Mouse (Mus musculus): ENCODE data around the gene Tmem158.

Gene Tmem158

DNA sequence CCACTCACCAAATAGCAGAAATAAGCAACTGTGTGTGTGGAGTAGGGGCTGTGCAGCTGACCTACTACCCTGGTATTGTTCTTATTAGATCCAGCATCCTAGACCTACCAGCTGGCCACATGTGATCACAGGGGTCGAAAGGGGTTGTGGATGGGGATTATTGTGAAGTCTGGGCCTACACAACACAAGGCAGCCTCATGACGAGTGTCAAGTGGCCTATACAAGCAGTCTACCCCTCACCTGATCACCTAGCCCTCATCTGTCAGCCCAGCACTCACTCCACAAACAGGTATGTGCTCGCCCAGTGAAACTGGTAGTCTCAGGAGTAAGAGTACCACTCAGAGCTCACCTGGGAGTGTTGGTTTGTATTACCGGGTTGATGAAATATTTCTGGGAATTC is 15.4 kb downstream of the Tmem158 start:
- DNase-seq (ENCODE audit: low spot score in 2 of 2), result no peak

DNA sequence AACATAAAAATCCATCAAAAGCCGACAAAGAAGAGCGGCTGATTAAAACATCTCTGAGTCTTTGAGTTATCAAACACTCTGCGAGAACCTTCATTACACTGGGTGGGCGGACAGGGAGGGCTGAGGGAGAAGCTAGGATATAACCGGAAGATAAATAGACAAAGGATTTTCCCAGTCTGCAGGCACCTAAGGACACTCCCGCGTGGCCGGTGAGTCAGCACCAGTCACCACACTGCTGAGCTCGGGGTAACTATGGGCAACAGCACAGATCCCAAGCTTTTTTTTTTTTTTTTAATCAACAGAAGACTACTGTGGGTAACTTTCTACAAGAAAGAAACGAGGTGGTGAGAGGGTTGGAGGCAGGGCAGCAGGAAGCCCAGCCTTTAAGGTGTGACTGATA is 16.6 kb downstream of the Tmem158 start:
- no peak for DNase-seq (ENCODE audit: low spot score in 2 of 2)

DNA sequence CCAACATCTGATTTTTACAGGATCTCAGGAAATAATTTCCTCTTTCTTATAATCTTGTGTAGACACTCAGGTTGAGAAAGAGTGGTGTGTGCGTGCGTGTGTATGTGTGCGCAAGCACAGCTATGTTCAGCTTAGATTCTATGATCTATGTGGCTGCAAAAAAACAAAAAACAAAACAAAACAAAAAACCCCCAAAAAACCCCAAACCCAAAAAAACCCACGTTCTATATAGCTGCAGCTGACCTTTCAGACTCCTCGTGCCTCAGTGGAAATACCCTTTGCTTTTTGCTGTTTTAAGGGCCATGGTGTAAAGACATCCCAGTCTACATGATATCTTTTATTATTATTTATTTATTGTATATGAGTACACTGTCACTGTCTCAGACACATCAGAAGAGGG is 19.4 kb downstream of the Tmem158 start:
- DNase-seq (ENCODE audit: low spot score in 2 of 2), result no peak

DNA sequence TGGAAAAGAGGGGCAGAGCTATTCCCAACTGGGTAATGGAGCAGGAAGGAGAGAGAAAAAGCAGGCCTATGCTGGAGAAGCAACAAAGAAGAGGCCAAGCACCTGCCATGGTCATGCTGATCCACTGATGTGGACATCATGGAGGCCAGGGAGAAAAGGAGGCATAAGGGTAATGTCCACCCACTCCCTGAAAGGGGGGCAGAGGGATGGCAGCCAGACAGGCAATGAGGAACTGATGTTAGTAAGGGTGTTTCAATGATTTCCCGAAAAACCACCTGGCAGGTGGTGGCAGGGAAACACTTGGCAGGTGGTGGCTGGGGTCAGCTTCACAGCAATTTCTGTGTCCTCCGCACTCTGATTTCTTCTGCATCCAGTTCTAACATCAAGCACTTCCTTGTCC is 19.8 kb downstream of the Tmem158 start:
- DNase-seq (ENCODE audit: low spot score in 2 of 2), result no peak

DNA sequence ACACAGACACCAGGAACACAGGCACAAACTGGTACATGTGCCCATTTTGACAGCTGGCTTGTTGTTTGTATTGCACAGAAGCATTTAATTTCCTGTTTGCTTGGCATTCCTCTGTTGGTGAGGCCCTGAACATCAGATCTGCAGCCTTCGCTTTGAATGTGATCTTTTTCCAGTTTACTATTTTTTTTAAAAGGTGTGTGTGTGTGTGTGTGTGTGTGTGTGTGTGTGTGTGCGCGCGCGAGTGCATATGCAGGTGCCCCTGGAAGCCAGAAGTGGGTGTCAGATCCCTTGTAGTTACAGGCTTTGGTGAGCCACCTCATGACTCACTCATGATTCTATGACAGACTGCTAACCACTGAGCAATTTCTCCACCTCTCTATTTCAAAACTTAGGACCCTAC is 20.3 kb downstream of the Tmem158 start:
- no peak for DNase-seq (ENCODE audit: low spot score in 2 of 2)

DNA sequence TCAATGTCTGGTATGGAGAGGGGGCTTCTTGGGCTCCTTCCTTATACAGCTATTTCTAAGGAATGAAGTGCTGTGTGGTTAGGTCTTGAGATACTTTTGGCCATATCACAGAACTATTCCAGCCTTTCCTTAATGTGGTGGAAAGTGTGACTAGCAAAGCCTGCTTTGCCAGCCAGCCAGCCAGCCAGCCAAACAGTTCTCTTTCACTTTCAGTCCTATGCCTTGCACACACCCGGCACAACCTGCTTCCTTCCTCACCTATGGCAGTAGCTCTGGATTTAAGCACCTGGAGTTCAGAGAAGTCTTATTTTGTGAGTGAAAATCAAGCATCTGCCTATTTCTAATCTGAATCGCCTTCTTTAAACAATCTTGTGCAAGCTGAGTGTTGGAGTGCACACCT is 20.9 kb downstream of the Tmem158 start:
- no peak for DNase-seq (ENCODE audit: low spot score in 2 of 2)

DNA sequence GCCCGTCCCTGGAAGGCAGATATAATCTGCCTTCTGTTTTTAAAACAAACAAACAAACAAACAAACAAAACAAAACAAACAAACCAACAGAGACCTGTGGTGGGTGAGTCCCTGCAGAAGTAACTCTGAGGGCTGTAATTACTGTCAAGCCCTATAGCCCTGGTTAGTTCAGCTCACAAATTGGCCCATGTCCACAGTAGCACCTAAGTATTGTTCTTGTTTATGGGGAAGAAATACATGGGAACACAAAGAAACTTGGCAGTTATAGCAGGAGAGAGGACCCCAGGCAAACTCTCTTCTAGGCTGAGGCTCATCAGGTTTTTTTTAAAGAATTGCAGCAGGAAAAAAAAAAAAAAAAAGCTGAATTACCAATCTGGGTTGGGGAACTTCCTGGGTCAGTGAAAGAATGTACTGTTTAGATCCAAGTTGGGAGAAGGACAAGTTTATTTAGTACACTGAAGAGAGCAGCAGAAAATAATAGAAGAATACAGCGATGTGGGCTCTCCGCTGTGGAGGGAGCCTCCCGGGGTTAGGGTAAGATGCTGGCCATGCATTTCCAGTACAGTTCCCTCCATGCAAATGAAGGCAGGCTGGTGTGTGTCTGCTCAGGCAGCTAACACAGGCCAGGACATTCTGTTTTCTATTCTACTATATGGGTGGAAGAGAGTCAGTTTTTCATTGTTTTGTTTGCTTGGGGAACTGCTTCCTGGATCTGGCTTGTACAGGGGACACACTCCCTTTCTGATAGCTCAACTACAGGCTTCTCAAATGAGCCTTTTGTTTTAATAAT is 22.1 kb downstream of the Tmem158 start:
- DNase-seq (ENCODE audit: low spot score in 2 of 2), result no peak

DNA sequence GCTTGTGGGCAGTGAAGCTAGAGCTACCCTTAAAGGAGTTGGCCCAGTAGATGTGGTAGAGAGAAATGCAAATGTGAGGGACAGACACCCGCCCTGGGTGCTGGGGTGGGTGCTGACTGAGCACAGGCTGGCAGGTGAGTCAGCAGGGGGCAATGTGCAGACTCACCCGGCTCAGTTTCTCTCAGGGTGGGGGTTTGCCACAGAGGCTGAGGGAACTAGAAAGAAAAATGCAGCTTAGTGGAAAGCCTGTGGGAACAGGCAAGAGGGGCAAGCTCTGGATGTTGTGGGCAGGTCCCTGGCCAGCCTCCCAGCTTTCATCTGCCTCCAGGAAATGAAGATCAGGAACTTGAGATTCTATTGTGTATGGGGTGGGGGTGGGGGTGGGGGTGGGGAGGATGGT is 22.8 kb downstream of the Tmem158 start:
- no peak for DNase-seq (ENCODE audit: low spot score in 2 of 2)

DNA sequence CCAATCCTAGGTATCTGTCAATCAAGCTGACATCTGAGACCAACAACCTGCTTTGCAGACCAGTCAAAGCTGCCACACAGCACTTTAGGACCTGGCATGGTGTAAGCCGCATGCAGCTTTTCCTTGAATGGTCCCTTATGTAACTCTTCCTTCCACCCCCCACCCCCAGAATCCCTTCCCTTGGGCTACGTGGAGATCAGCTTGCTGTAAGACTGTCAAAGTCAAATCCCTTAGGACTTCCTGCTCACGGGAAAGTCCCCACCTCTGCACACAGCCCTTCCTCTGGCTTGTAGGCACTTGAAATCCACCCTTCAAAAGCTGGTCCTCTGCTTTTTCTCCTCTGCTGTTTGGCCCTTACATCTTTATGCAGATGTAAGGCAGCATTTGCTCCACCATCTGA is 24.9 kb downstream of the Tmem158 start:
- DNase-seq (ENCODE audit: low spot score in 2 of 2), result no peak

DNA sequence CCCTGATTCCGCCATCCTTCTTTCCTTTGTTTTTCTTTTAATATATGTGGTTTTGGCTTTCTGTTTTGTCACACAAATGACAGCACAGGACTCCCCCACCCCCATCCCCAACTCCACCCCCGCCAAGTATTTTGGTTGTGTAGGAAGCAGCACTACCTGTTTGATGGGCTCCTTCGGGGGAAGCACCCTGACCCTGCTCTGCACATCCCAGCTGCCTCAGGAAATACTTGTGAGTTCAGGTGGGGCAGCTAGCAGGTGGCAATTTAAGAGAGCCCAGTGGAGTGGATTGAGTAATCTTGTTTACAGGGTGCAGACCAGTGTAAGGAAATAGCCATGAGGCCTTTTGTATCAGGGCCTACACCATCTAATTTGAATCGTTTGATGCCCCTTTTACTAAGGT is 30.7 kb downstream of the Tmem158 start:
- no peak for DNase-seq (ENCODE audit: low spot score in 2 of 2)

DNA sequence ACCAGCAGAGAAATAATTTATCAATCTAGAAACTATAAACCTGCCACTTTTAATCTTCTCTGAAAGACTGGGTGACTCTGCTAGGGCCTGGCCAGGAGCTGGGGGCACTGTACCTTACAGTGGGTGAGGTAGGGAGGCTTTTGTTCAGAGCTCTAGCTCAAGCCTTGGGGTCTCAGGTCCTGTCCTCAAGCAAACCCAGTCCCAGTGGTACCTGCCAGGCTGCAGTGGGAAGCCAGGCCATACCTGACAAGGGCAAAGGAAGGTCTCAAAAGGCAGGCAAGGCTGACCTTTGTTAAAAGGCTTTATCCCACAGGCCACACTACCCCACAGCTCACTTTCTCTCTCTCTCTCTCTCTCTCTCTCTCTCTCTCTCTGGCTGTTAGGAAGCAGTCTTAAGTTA is 31.9 kb downstream of the Tmem158 start:
- DNase-seq (ENCODE audit: low spot score in 2 of 2), result no peak

DNA sequence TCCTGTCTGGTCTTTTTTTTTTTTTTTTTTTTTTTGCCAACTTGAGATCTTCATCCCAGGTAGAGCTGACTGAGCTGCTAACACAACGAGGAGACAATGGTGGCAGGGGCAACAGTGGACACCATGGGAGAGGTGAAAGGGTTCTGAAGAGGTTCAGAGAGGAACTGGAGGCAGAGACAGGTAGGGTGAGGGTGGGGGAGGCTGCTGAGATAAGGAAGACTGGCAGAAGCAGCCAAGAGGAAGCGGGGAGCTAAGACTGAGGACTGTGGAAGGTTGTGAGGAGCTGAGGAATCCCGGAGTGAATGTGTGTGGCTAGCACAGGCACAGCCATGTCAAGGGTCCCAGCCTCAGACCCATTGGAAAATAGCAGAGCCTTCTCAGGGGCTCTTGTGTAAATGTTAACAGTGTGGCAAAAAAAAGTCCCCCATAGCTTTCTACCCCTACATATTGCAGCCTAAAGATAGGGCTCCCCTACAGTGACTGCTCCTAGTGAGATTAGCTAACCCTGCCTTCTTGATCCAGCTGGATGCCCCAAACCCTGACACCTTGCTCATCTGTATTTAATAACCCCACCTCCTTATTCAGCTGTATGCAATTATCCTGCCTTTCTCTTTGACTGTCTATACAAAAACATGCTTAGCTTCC is 33.3 kb downstream of the Tmem158 start:
- peak in 1 of 2 experiments; percentile 18 for DNase-seq (ENCODE audit: low spot score in 2 of 2)

DNA sequence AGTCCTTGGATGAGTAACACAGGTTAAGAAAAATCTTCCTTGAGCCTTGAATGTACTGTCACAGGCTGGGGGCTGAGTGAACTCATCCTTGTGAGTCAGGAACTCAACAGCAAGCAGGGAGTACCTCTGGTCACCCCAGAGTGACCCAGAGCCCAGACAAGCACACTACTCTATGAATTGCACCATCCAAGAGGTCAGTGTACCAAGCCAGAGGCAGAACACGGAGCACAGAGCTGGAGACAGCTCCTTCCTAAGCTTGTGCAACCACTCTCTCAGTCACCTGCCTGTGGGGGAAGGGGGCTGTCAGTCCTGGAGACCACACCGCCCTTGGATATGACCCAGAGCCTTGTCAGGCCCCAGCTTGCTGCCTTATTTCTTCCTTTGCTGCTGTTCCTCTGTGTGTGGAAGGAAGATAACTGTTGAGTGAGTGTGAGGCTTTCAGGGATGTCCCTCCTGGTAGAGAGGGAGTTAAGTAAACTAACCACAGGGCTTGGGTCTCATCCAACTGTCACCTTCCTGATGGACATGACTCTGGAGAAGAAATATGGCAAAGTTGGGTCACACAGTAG is 35.6 kb downstream of the Tmem158 start:
- DNase-seq (ENCODE audit: low spot score in 2 of 2), result no peak

DNA sequence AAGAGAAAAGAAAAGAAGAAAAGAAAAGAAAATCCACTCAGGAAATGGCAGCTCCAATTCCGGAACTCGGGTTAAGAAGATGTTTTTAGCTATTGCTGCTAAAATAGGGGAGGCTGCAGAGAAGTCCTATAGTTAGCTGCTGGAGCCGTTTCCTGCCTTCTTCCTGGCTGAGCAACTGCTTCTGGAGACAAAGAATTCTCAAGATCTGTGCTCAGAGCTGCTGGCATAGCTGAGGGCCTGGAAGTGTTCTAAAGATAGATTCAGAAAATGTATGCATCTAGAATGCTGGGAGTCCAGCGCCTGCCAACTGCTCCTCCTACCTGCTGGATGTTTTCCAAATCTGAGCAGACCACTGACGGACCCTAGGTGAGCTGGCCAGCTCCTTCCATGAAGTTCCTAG is 40.7 kb downstream of the Tmem158 start:
- DNase-seq (ENCODE audit: low spot score in 2 of 2), result no peak

DNA sequence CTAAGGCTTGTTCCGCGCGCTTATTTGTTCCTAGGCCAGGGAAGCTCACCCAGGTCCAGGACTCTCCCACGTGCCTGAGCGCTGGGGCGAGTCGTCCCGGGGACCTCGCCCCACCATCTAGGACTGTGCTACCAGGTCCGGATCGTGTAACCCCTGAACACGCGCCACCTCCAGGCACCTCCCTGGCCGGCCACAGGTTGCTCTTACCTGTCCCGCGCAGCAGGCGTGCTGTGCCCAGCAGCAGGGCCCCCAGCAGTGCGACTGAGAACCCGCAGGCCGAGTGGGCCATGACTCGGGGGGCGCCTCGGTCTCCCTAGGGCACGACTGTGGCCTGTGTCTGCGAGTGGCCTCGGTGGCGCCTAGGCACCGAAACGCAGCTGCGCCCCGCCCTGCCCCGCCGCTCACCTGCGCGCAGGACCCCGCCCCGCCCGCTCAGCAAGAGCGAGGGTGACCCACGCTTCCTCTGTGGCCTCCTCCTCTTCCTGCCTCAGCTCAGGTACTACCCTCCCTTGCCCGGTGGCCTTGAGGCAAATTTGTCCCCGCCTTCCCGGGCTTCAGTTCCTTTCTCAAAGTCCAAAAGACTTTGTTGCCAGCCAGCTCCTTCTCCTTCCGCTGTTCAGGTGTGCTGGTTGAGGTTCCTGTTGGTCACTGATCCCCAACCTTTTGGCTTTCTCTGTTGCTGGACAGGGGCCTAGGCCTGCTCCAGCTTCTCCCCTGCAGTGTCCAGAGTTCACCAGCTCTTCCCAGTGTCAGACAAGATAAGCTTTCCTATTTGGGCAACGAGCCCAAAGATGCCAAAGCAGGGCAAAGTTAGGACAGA is 44.7 kb downstream of the Tmem158 start, which contains the start of gene Cdcp1:
Cdcp1 (minus strand) TSS at position 418 of the 820 bp plus-strand sequence.
- no peak for DNase-seq (ENCODE audit: low spot score in 2 of 2)

DNA sequence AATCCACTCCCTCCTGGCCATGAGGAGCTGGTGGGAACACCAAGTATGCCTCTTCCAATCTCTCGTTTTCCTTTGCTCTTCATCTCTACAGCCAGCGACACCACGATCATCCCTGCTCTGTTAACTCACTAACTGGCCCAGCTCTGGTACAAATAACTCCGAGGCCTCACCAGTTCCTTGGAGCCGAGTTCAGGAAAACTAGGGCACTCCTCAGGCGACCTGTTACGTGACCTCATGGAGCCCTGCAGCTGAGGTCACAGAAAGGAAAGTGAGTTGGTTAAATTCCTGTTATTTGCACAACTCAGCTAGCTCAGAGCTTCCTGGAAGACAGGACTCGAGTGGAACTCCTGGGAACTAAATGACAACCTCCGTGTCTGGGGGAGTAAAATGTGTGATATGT is 47.2 kb downstream of the Tmem158 start:
- no peak for DNase-seq (ENCODE audit: low spot score in 2 of 2)

Measured in spleen, postnatal 10 days (tissue).